Mouse (Mus musculus): ENCODE data around the gene Creb3l2. TPM values are rescaled to one million over a fixed set of nuclear protein-coding genes. Genes with fewer than 3 reads are reported as not detected.

The Creb3l2 gene
- polyA plus RNA-seq, 1 experiment from 2014 or later: 4.9 TPM

GRCm38 (mm10) chr6:37325906-37326602 lies 115.9 kb downstream of the Creb3l2 start:
- no peaks in the 10 kb centered on the region for H3K36me3 ChIP-seq (ENCODE audit: inconsistent target)
- no peak overlapping the region for H3K27ac ChIP-seq
- no peaks in the 10 kb centered on the region for H3K79me2 ChIP-seq (ENCODE audit: inconsistent target)
- 93% methylated on average over 9 of the region's 9 CpGs for WGBS (ENCODE audit: missing documents)
- no peak overlapping the region for H3K4me3 ChIP-seq (ENCODE audit: inconsistent target)

- Histone ChIP-seq H3K27ac (no peak overlapping the region), H3K36me3 (ENCODE audit: inconsistent target) (no peaks in the 10 kb centered on the region), H3K79me2 (ENCODE audit: inconsistent target) (no peaks in the 10 kb centered on the region), H3K4me3 (ENCODE audit: inconsistent target) (no peak overlapping the region)
- WGBS (ENCODE audit: missing documents): 86% methylated on average over 3 of the region's 3 CpGs
These were observed 116.9 kb downstream of the Creb3l2 start for GRCm38 (mm10) chr6:37325076-37325475.

- 84% methylated on average over 7 of the region's 7 CpGs for WGBS (ENCODE audit: missing documents)
- H3K4me3 ChIP-seq (ENCODE audit: inconsistent target): no peak overlapping the region
- no peak overlapping the region for H3K27ac ChIP-seq
- no peaks in the 10 kb centered on the region for H3K36me3 ChIP-seq (ENCODE audit: inconsistent target)
- no peaks in the 10 kb centered on the region for H3K79me2 ChIP-seq (ENCODE audit: inconsistent target)
These were observed 119.3 kb downstream of the Creb3l2 start for GRCm38 (mm10) chr6:37322641-37323040.

GRCm38 (mm10) chr6:37322088-37322487 lies 119.9 kb downstream of the Creb3l2 start:
- Histone ChIP-seq H3K4me3 (ENCODE audit: inconsistent target) (no peak overlapping the region), H3K27ac (no peak overlapping the region), H3K36me3 (ENCODE audit: inconsistent target) (no peaks in the 10 kb centered on the region), H3K79me2 (ENCODE audit: inconsistent target) (no peaks in the 10 kb centered on the region)
- WGBS (ENCODE audit: missing documents): 91% methylated on average over 9 of the region's 9 CpGs

GRCm38 (mm10) chr6:37317904-37318303 lies 124.0 kb downstream of the Creb3l2 start:
- Histone ChIP-seq H3K27ac (no peak overlapping the region), H3K36me3 (ENCODE audit: inconsistent target) (no peaks in the 10 kb centered on the region), H3K4me3 (ENCODE audit: inconsistent target) (no peak overlapping the region), H3K79me2 (ENCODE audit: inconsistent target) (no peaks in the 10 kb centered on the region)
- WGBS (ENCODE audit: missing documents): 86% methylated on average over 4 of the region's 5 CpGs

GRCm38 (mm10) chr6:37315440-37315839 lies 126.5 kb downstream of the Creb3l2 start:
- no peaks in the 10 kb centered on the region for H3K79me2 ChIP-seq (ENCODE audit: inconsistent target)
- no peak overlapping the region for H3K4me3 ChIP-seq (ENCODE audit: inconsistent target)
- no peaks in the 10 kb centered on the region for H3K36me3 ChIP-seq (ENCODE audit: inconsistent target)
- no peak overlapping the region for H3K27ac ChIP-seq

- 62% methylated on average over 4 of the region's 4 CpGs for WGBS (ENCODE audit: missing documents)
- Histone ChIP-seq H3K36me3 (ENCODE audit: inconsistent target) (no peaks in the 10 kb centered on the region), H3K27ac (no peak overlapping the region), H3K79me2 (ENCODE audit: inconsistent target) (no peaks in the 10 kb centered on the region), H3K4me3 (ENCODE audit: inconsistent target) (no peak overlapping the region)
These were observed 131.3 kb downstream of the Creb3l2 start for GRCm38 (mm10) chr6:37310601-37311000.

GRCm38 (mm10) chr6:37306616-37307015 lies 135.3 kb downstream of the Creb3l2 start:
- Histone ChIP-seq H3K27ac (no peak overlapping the region), H3K36me3 (ENCODE audit: inconsistent target) (no peaks in the 10 kb centered on the region), H3K79me2 (ENCODE audit: inconsistent target) (no peaks in the 10 kb centered on the region), H3K4me3 (ENCODE audit: inconsistent target) (no peak overlapping the region)
- 87% methylated on average over 1 of the region's 1 CpGs for WGBS (ENCODE audit: missing documents)

- H3K36me3 ChIP-seq (ENCODE audit: inconsistent target): no peaks in the 10 kb centered on the region
- H3K4me3 ChIP-seq (ENCODE audit: inconsistent target): no peak overlapping the region
- H3K79me2 ChIP-seq (ENCODE audit: inconsistent target): no peaks in the 10 kb centered on the region
- WGBS (ENCODE audit: missing documents): 12% methylated on average over 13 of the region's 13 CpGs
- H3K27ac ChIP-seq: no peak overlapping the region
These were observed 141.5 kb downstream of the Creb3l2 start for GRCm38 (mm10) chr6:37300492-37300891.

- no peak within 1 kb of the TSS for H3K4me3 ChIP-seq (ENCODE audit: inconsistent target)
- 4% methylated on average over 61 of the region's 65 CpGs for WGBS (ENCODE audit: missing documents)
- no peaks in the 10 kb centered on the region for H3K79me2 ChIP-seq (ENCODE audit: inconsistent target)
These were observed 142.2 kb downstream of the Creb3l2 start, which contains the start of gene Dgki for GRCm38 (mm10) chr6:37299562-37300390. Dgki (minus strand) TSS chr6:37300184.

GRCm38 (mm10) chr6:37298982-37299381 lies 143.0 kb downstream of the Creb3l2 start:
- H3K4me3 ChIP-seq (ENCODE audit: inconsistent target): no peak overlapping the region

More at GRCm38 (mm10) chr6:37299562-37300390, 142.2 kb downstream of the Creb3l2 start, which contains the start of gene Dgki:
- no peaks in the 10 kb centered on the region for H3K36me3 ChIP-seq (ENCODE audit: inconsistent target)
- H3K27ac ChIP-seq: no peak within 1 kb of the TSS

GRCm38 (mm10) chr6:37297744-37298482 lies 144.0 kb downstream of the Creb3l2 start:
- Histone ChIP-seq H3K79me2 (ENCODE audit: inconsistent target) (no peaks in the 10 kb centered on the region), H3K36me3 (ENCODE audit: inconsistent target) (no peaks in the 10 kb centered on the region), H3K27ac (no peak overlapping the region), H3K4me3 (ENCODE audit: inconsistent target) (no peak overlapping the region)
- WGBS (ENCODE audit: missing documents): 79% methylated on average over 8 of the region's 8 CpGs

More at GRCm38 (mm10) chr6:37298982-37299381, 143.0 kb downstream of the Creb3l2 start:
- WGBS (ENCODE audit: missing documents): 52% methylated on average over 4 of the region's 4 CpGs
- H3K27ac ChIP-seq: no peak overlapping the region
- no peaks in the 10 kb centered on the region for H3K36me3 ChIP-seq (ENCODE audit: inconsistent target)
- H3K79me2 ChIP-seq (ENCODE audit: inconsistent target): no peaks in the 10 kb centered on the region

- H3K79me2 ChIP-seq (ENCODE audit: inconsistent target): no peaks in the 10 kb centered on the region
- H3K36me3 ChIP-seq (ENCODE audit: inconsistent target): no peaks in the 10 kb centered on the region
- H3K4me3 ChIP-seq (ENCODE audit: inconsistent target): no peak overlapping the region
- WGBS (ENCODE audit: missing documents): 92% methylated on average over 2 of the region's 2 CpGs
- H3K27ac ChIP-seq: no peak overlapping the region
These were observed 149.9 kb downstream of the Creb3l2 start for GRCm38 (mm10) chr6:37292068-37292467.

GRCm38 (mm10) chr6:37291171-37291570 lies 150.8 kb downstream of the Creb3l2 start:
- Histone ChIP-seq H3K36me3 (ENCODE audit: inconsistent target) (no peaks in the 10 kb centered on the region), H3K27ac (no peak overlapping the region), H3K79me2 (ENCODE audit: inconsistent target) (no peaks in the 10 kb centered on the region), H3K4me3 (ENCODE audit: inconsistent target) (no peak overlapping the region)
- 67% methylated on average over 1 of the region's 1 CpGs for WGBS (ENCODE audit: missing documents)
